Mouse (Mus musculus) bone marrow, adult 2 months (tissue): ENCODE measurements around the gene Ankrd9.

ENCODE experiments used
- CTCF ChIP-seq: fragments of 200-500 bp; IDR thresholded peaks from 2 replicates; pipeline ENCODE4 v1.5.1; 2011; ENCODE audit warnings: low read length, control low read depth; ENCODE audit not compliant: control insufficient read depth, insufficient read depth
- POLR2A ChIP-seq: fragments of 200-500 bp; IDR thresholded peaks from 2 replicates; pipeline ENCODE4 v1.6.1; 2011; ENCODE audit warnings: low read depth, mild to moderate bottlenecking, control low read depth, low read length, borderline replicate concordance; ENCODE audit not compliant: control insufficient read depth

DNA sequence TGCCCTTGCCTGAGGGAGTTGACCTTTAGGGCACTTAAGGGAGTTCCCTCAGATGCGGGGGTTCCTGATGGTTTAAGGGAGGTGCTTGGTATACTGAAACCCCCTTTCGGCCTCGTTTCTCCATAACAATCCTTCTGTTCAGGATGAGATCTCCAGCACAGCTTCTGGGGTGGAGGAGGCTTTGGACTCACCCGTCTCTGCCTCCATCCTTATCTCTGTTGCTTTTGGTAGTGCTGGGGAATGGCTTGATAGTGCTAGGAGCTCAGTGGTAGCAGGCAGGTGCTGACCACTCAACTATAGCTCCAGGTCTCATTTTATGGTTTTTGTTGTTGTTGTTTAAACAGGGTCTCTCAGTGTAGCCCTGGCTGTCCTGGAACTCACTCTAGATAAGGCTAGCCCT, 12.8 kb downstream of the Ankrd9 start:
- TF ChIP-seq POLR2A (no peak), CTCF (no peak)
